Mouse (Mus musculus) lung, adult 18-20 months (tissue): ENCODE data around the gene Zmat5.

Source experiments
- DNase-seq, 2 experiments: peaks; one replicate each; pipeline ENCODE4 v3.0.0; 2022; ENCODE audit warnings: mixed read lengths in 2 of 2

The Zmat5 gene

GRCm38 (mm10) chr11:4784629-4785142, 80.2 kb downstream of the Zmat5 start:
- DNase-seq = peak in 1 of 2 experiments; percentile 25
